Mouse (Mus musculus) liver, postnatal 0 days (tissue): ENCODE measurements around the gene Abca2.

Source experiments
- CTCF ChIP-seq: sonication (generic); IDR thresholded peaks from 2 replicates; pipeline ENCODE4 v1.5.1; 2016; ENCODE audit warnings: antibody characterized with exemption, low read depth
- EP300 ChIP-seq: IDR thresholded peaks from 2 replicates; pipeline ENCODE4 v1.6.1; 2016; ENCODE audit warnings: antibody characterized with exemption, low read depth, mild to moderate bottlenecking

- TF ChIP-seq CTCF (no peak), EP300 (no peak)
These were observed 29.5 kb upstream of the Abca2 start, which contains the start of gene Npdc1 for GRCm38 (mm10) chr2:25399051-25399450.
